Mouse (Mus musculus): Measurements from ENCODE around the gene St6gal1.
"Not testable (repeated sequence)": the region's sequence is repeated elsewhere in the genome, so short reads cannot be mapped to it uniquely, and the experiment has no call there.

Gene St6gal1

DNA sequence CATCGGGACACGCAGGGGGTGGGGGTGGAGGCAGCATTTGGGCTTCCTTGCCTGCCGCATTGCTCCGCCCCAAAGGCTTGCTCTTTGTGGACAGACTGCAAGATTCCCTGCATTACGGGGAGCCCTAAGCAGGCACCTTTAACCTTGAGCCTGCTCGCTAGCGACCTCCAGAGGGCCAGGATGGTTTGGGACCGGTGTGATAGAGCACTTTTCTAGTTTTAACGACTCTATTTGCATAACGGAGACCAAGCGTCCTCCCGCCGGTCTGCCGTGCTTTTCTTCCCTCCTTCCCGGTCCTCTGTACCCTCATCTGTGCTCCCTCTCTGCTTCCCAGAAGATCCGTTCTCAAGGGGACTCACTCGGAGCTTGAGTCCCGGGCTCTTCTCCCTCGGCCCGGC is at the start of gene St6gal1:
Gene St6gal1, plus strand, starts transcription at position 70 of the 398 bp plus-strand sequence.
- DNase-seq (ENCODE audit: low read depth), result no peak

DNA sequence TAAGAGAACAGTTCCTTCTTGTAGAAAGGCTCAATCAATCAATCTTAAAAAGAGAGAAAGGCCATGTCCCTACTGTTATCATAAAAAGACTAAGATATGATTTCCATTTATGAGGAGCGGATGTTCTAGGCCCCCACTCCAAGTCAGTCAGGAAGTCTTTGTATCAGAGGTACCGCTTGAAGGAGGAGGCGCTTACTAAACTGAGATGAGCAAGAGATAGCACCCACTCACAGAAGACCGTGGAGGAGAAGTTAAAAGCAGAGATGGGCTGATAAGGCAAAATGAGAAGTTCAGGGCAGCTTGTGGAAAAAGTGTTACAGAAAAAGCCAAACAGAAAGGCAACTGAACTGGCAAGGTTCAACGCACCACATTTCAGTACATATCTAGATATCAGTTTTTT is 49.7 kb upstream of the St6gal1 start:
- DNase-seq (ENCODE audit: low read depth), result no peak

DNA sequence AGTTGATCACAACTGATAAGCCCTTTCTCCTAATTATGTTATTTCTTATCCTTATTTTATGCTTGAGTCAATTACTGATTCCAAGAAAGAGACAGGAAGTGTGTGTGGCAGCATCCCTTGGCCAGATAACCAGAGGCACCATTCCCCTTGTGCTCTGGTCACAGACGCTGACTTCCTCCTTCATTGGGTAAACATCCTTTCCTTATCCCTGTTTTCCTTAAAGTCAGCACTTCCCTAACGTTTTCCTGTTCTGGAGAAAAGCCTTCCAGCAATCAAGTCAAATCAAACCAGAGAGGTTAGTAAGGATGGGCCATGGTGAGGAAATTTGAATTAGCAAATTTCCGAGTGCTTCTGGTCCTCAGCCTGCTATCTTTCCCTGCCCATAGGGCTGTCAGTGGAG is 48.6 kb upstream of the St6gal1 start:
- DNase-seq (ENCODE audit: low read depth), result no peak

DNA sequence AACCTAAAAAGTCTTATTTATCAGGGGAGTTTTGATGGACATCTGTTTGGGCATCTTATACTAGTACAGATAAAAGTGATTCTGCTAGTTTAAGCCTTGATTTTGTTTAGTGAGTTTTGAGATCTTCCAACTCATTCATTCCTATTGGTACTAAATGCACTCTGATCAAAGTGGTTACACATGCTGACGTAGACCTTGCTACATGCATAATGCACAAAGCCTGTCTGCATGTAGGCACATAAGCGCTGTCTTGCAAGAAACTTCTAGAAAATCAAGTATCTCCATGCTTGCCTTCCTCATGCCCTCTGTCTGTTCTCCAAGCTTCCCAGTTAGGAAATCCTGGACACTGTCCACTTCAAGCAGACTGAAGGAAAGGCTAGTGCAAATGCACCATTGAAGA is 46.7 kb upstream of the St6gal1 start:
- DNase-seq (ENCODE audit: low read depth), result no peak

DNA sequence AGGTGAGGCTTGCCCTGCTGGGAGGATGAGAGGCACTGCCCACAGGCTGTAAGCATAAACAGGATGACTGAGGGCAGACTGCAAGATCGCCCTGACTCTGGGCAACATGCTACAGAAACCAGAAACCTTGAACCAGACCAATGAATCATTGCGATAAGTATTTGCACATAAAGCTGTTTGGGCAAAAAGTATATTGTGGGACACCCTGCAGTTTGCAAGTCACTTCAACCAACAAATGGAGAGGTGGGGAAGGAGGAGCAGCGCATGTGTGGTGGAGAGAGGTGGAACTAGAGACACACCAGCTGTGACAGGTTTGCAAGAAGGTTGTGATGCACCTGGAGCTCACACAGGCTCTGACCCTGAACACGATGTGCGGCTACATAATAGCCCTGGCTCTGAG is 45.7 kb upstream of the St6gal1 start:
- DNase-seq (ENCODE audit: low read depth), result no peak

DNA sequence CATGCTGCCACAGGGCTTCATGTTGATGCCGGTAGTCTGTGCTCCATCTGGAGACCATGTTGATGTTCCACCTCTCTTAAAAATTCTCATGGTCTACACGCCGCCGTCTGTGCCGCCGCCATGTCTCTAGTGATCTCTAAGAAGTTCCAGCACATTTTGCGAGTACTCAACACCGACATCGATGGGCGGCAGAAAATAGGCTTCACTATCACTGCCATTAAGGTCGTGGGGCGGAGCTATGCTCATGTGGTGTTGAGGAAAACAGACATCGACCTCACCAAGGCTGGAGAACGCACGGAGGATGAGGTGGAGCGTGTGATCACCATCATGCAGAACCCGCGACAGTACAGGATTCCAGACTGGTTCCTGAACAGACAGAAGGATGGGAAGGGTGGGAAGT is 45.1 kb upstream of the St6gal1 start:
- DNase-seq (ENCODE audit: low read depth), result not testable (repeated sequence)

DNA sequence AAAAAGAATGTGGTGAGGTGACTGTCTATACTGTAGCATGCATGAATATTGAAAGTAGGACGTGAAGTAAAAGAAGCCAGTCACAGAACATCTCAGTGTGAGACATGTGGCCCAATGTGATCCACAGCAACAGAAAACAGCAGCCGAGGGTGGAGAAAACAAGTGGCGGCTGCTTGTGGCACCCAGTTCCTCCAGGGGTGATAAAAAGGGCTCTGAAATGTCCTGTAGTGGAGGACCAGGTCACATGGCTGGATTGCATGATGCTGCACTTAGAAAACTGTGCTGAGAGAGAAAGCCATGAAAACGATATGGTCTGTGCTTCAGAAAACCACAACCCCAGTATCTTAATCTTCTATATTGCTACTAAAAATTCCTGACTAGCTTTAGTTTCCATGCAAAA is 43.5 kb upstream of the St6gal1 start:
- DNase-seq (ENCODE audit: low read depth), result no peak

DNA sequence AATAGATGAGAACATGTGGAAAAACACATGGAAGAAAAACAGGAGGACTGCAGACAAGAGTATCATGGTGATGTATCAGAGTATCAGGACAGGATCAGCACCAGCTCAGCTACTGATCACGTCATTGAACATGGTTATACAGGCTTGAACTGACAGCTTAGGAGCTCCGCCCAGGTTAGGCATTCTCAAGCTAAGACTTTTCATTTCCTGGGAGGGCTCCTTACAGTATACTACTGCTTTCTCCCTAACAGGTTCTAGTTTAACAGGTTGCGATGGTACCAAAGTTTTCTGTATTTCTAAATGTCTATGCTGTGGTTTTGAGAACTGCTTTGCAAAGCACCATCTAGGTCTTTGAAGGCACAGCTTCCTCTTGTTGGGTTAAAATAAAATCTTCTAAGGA is 43.1 kb upstream of the St6gal1 start:
- no peak for DNase-seq (ENCODE audit: low read depth)

DNA sequence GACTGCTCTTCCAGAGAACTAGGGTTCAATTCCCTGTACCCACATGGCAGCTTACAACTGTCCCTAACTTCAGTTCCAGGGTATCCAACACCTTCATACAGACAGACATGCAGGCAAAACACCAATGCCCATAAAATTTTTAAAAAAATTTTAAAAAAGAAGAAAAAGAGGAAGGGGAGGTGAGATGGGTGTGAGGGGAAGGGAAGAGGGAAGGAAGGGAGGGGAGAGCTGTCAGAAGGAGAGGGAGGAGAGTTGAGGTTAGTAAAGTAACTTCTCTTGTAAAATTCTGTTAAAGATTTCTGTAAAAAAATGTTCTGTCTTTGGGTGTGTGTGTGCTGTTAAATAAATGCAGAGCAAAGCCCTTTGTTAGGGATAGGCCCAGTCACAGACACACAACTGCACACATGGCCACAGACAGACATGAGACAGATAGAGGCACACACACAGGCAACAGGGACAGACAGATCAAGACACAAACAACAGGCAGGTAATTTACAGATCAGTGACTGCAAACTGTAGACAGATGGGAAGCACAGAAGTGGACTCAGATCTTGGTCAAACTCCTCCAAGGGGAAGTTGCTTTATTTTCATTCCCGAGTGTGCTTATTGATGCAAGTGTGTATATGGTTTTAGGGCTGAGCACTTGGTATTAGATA is 42.5 kb upstream of the St6gal1 start:
- no peak for DNase-seq (ENCODE audit: low read depth)

DNA sequence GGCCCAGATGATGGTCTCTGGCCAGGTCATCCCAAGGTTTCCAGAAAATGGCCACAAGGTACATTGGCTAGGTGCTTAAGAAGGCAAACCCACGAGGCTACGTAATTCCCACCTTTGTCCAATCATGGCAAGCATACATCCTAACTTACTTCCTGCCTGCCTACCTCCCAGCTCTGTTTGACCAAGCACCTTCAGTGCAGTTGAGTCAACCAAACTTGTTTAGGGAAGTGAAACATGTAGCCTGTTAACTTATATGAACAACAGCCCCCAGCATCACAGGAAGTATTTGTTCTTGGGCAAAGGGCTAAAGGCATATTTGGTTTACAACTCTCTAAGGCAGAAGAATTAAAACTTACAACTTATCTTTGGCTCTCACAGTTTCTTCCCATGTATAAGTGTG is 38.7 kb upstream of the St6gal1 start:
- DNase-seq (ENCODE audit: low read depth), result no peak

DNA sequence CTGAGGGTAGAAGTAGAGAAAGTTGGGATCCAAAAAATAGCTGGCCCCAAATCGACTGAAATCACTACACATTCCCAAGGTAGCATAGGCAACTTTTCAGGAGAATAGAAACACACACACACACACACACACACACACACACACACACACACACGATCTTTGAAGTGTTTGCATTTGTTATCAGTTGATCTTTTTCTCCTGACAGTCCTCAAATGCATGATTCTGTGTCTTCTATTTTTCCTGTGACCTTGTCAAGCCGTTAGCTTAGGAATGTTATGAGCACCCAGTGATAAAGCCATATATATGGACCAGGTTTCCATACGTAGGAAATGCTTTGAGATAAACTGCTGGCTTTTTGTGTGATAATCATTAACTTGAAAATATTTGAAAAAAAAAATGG is 38.1 kb upstream of the St6gal1 start:
- no peak for DNase-seq (ENCODE audit: low read depth)

DNA sequence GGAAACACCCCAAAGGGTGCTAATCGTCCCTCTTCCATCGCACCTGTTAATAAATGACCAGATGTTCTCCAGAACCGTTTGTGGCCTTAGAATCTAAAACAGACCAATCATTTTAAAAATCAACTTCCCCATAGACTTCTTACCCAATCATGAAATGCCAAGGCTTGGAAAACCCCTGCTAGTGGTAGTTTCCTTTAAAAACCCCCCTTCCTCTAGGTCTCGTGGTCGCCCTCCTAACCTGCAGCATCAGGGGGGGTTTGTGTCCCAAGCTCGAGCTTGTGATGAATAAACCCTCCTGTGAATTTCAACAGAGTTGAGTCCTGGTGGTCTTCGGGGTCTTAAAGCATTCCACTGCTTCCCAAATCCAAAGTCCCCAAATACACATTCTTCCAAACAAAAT is 36.6 kb upstream of the St6gal1 start:
- no peak for DNase-seq (ENCODE audit: low read depth)

DNA sequence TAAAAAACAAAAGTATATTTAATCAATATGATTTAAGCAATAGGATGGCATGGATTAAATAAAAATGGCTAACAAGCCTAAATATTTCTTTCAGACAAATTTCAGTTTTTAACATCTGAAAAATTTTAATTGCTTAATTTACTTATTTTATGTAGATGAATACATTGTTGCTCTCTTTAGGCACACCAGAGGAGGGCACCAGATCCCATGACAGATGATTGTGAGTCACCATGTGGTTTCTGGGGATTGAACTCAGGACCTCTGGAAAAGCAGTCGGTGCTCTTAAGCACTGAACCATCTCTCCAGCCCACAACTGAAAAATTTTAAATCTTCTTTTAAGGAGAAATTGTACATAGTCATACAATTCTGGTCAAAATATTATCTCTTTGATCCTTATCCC is 34.9 kb upstream of the St6gal1 start:
- no peak for DNase-seq (ENCODE audit: low read depth)

DNA sequence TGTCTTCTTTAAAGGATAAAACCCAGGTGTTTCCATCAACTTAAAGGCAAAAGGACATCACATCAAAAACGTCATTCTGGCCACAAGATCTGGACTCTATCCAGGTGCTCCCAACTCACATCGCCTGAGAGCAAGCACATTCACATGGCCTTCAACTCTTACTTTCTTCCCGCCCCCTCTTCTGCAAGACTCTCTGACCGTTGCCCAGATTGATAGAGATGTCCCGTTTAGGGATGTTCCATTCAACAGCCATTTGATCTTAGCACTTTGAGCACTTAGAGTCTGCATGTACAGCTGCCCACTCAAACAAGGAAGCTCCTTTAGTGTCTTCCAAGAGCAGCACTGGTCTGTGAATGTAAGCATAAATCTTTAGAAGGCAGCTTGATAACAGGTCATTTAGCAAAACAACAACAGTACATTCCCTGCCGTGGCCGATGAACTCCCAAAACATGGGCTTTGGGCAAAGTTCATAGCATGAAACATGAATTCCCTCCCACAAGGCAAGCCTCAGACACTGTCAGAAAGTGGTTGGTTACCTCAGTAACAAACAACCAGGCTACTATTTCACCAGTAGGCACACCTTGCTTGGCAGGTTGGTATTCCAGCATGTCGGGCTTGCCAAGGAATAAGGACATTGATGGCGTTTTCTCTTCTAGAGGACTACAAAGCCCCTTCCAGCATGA is 32.8 kb upstream of the St6gal1 start:
- DNase-seq (ENCODE audit: low read depth), result no peak

DNA sequence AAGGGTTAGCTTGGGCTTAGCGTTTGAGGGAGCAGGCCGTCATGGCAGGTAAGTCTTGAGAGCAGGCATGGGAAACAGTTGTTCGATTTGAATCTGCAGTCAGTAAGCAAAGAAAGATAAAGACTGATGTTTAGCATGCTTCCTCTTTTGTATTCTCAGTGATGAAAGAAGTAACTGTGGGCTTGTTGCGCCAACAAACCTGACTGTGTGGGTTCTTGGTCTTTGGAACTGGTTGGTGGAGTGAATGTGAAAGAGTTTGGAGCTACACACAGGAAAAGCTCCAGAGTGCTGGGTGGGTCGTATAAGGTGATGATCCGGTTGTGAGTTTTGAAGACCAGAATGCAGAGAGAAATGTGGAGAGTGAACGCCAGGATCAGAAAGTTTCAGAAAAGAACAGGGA is 28.9 kb upstream of the St6gal1 start:
- DNase-seq (ENCODE audit: low read depth), result no peak

DNA sequence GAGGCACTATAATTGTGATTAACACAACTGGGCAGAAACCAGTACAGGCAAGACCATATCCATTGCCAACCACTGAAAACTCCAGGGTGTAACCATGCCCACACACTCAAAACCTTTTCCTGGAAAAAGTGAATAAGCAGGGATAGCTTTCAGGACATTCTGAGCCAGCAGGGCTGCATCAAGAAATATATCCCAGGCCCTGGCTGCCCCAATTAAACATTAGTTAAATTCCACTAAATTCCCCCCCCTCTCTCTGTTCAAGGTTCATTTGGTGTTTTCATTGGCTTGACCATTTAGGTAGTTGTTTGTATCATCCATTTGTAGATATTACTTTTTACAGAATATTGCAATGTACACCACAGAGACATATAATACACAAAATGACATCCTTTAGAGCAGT is 28.2 kb upstream of the St6gal1 start:
- DNase-seq (ENCODE audit: low read depth), result no peak

DNA sequence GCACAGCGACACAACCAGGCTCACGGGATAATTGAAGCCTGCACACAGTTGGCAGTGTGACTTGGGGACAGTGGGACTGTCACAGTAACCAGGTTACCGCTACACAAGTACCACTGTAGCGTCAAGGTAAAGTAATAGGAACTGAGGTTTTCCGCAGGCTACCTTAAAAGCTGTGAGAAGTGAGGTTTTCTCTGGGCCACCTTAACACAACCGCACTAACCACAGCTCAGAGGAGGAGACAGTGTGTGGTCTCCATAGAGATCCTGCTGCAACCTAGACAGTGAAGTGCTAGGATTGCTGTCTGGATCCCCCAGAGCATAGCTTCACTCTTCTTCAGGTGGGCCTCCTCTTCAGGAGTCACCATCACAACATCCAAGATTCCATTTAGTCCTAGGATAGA is 27.7 kb upstream of the St6gal1 start:
- DNase-seq (ENCODE audit: low read depth), result no peak

DNA sequence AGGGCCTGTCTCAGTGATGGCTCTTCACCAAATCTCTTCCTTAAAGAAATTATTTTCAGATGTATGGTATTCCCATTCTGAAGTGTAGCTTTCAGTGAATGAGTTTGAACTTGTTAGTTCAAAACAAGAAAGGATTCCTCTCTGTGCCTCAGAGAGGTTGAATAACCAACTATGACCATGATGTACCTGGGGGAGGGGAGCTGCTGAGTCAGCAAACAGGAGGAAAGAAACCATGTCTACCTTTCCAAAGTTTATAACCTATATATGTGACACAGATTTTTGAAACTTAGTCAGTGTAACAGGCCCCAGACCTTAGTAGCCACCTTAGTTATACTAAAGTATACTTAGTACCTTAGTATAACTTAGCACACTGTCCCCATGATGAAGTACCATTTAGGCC is 23.0 kb upstream of the St6gal1 start:
- DNase-seq (ENCODE audit: low read depth), result no peak

DNA sequence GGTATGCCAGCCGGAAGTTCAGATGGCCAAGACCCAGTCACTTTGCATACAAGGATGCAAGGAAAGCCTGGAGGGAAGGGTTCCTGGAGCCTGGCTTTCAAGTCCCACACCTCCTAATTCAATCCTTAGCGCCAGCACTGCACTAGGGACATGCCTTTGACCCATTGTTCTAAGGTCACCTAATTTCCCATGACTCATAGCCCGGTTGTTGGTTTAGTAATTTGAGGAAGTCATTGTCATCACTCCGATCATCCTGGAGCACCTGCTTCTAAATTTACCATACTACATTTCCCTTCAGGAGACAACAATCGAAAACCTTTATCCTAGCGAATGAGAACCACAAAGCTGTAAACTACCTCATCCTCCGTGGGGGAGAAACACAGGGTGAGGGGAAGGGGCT is 10.2 kb upstream of the St6gal1 start:
- DNase-seq (ENCODE audit: low read depth), result no peak

DNA sequence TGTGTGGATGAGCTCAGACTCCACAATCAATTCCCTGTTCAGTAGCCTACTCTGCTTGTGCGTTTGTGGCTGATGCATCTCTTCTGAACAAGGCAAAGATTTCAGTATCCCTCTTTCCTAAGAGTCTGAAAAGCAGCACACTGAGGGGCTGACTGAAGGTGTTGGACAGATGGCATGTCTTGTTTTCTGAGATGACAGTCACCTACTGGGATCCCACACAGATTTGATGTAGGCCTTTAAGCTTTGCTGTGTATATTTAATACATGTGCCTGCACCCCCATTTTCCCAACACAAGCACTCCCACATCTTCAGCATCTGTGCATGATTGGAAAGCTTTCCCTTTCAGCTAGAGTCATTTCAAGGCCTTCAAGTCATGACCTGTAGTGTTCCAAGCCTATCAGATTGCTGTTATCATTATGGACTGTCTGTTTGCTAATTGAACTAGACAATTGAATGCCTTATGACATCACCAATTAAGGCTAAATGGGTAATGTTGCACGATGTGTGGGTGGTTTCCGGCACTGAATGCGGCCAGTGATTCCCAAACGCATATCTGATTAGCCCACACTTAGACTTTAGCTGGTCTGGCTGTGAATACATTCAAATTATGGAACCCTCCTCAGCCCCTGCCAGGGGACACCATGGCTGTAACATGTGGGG is 9.2 kb upstream of the St6gal1 start:
- DNase-seq (ENCODE audit: low read depth), result no peak

DNA sequence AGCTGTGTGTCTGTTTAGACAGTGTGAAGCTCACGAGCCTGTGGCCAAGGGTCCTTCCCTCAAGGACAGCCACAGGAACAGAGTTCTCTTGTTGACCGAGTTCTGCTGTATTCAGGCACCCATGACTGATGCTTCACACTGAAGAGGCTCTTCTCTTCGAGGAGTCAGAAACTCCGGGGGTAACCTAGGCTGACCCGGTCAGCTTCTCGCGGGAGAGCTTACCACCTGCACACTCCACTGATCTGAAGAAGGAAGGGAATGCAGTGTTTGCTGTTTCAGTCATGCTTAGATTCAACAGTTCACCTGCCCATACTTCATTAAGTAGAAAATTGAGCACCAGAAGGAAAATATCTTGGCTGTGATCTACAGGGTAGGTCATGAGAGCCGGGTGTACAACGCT is 8.2 kb upstream of the St6gal1 start:
- no peak for DNase-seq (ENCODE audit: low read depth)

DNA sequence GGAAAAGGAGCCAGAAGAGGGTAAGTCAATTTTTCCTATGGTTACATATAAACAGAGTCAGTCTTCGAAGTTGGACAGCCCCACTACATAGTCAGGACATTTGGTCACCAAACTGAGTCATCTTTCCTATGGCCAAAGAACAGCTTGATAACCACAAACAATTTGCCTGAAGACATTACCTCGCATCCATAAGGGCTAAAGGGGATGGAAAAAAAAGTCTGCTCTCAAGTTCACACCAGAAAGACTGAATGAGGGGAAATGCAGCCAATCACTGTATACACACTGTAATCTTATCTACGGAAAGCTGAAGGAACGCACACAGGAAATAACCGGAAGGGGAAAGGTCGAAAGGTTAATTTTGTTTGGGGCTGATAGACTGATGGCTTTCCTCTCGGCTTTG is 6.2 kb upstream of the St6gal1 start:
- DNase-seq (ENCODE audit: low read depth), result no peak

DNA sequence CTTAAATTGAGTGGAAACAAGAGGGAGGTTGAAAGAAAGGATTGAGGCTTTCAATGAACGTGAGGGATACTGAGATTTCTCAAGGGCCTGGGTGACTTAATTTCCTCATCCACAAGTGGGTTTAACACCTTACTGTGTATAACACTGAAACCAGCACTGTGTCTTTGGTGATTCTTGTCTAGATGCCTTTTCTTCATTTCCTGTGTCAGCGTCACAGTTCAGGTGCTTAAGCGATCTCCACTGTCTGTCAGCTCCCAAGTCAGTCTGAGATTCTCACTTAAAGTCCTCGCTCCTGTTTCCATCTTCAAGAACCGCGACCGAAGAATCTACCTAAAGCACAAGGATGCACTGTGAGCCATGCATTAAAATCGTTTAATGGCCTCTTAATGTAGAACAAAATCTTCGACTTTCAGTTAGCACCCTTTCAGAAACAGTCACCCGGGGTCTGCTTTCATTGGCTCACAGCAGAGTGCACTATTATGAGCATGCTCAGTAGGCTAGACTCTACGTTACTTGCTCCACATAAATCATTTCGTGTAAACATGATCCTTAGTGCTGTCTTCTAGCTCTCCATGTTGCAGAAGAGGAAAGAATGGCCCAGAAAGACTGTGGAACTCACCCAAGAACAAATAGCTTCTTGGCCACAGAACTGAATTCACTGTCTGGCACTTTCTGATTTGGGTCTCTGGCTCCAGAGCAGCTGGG is 1.2 kb upstream of the St6gal1 start:
- no peak for DNase-seq (ENCODE audit: low read depth)

Data from fibroblast of lung, adult 2 months (primary cell).